Mouse (Mus musculus): Measurements from ENCODE around the gene Nr2e3. TPM values are rescaled to one million over a fixed set of nuclear protein-coding genes. Genes with fewer than 3 reads are reported as not detected.
"Not testable (repeated sequence)": the region's sequence is repeated elsewhere in the genome, so short reads cannot be mapped to it uniquely, and the experiment has no call there.

Nr2e3 gene
- total RNA-seq, 2 experiments from 2014 or later, result not detected

DNA sequence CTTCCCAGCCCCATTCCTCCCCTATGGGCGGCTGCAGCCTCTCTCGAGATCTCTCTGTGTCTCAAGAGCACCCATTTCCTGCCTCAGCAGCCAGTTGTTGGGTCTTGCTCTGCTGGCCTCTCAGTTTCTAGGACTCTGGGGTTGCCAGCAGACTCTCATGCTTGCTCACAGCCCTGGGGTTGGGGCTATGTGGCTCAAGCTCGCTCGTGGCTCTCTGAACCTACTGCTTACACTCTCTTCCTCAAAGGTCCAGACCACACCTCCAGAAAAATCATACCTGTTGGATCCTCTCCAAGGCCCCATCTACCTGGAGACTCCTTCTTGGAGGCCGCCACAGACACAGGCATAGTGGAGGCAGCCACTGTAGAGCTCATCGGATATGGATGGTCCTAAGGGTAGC lies 10.9 kb downstream of the Nr2e3 start:
- DNase-seq, result no peak

DNA sequence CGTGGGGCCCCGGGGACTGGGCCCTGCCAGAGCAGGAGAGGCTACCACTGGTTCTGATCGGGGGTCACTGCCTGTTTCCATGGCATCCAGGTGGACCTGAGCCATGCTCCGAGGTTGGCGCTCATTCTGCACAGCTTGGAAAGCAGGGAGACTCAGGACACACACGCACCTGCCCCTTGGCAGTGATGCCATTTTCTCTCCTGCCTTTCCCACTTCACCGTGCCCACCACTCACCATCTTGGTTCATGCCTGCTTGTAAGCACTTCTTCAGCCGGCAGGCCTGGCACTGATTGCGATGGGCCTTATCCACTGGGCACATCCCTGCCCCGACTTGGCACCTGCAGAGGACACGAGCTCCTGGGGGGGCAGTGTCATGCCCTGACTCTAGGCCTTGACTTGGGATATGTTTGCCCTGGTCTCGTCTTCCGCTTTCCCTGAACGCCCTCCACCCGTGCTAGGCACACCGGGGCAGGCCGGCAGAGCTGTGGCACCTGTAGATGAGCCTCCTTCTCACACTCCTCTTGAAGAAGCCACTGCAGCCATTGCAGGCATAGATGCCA lies 11.7 kb downstream of the Nr2e3 start:
- no peak for DNase-seq

GRCm38 (mm10) chr9:59948226-59948625 lies 12.2 kb downstream of the Nr2e3 start:
- DNase-seq, result no peak

DNA sequence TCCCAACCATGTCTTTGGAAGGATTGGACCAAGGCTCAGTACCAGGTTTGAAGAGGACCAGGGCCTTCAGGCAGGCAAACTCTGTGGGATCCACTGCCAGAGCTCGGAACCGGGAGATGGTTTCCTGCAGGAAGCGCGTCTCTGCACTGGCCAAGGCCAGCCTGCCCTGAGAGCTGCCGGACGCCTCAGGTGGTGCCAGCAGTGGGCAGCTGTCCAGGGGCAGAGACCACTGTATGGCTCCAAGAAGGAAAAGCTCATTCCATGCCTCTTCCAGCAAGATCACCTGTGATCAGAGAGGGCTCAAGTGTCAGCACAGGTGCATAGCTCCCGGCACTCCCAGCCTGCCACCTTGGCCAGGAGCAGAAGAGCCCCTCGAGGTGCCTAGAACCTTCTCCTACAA lies 13.2 kb downstream of the Nr2e3 start:
- DNase-seq, result no peak

- DNase-seq, result no peak
These were observed 15.2 kb downstream of the Nr2e3 start for GRCm38 (mm10) chr9:59945241-59945640.

DNA sequence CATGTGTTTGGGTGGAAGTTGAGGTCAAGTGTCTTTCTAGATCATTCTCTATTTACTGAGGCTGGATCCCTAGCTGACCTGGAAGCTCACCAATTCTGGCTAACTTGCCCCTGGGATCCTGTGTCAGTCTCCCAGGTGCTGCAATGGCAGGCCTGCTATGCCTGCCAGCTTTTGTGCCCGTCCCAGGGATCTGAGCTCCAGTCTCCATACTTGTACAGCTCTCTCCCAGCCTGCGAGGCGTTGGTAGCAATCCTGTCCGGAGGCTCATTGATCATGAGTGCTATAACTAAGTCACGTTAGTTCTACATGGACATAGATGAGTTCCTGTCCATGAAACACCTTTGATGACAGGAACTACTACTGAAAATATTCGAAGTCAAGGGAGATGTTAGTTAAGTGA lies 16.6 kb downstream of the Nr2e3 start:
- no peak for DNase-seq

- DNase-seq, result no peak
These were observed 17.9 kb downstream of the Nr2e3 start for GRCm38 (mm10) chr9:59942501-59943085.

GRCm38 (mm10) chr9:59941885-59942350 lies 18.5 kb downstream of the Nr2e3 start:
- DNase-seq, result no peak

- DNase-seq, result no peak
These were observed 19.3 kb downstream of the Nr2e3 start for GRCm38 (mm10) chr9:59940913-59941884.

DNA sequence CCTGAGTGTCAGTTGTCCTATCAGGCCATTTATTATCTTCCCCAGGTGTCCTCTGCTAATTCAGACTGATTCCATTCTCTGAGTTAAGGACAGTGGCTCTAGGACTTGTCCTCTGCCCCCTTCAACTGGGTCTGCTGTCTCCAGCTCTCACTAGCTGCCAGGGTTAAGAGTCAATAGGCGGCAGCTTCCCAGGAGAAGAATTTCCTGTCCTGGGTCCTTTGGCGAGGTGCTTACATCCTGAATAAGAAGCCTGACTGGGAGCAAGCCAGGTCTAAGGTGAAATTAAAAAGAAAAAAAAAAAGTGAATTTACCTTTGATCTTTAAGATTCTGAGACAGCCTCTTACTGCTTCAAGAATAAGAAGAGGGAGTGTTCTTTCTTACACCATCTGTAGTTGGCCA lies 20.8 kb downstream of the Nr2e3 start:
- no peak for DNase-seq

GRCm38 (mm10) chr9:59938529-59938928 lies 21.9 kb downstream of the Nr2e3 start:
- DNase-seq, result no peak

GRCm38 (mm10) chr9:59935866-59936265 lies 24.6 kb downstream of the Nr2e3 start:
- not testable (repeated sequence) for DNase-seq

- DNase-seq, result no peak
These were observed 30.2 kb downstream of the Nr2e3 start for GRCm38 (mm10) chr9:59930248-59930647.

DNA sequence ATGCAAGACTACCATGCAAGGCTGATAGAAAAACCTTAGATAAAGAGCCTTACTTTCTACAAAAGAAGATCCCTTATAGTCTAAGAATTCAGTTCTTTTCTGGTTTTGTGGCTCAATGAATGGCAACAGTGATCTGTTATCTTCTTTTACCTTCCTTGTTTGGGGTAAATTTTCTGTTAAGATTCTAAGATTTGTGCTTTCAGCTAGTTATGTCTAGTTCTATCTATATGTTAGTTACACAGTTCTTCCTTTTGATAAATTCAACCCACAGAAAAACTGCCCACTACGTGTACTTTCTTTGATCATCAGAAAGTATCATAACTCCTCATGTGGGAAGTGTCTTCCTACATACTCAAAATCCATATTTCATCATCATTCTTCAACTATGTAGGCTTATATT lies 45.7 kb downstream of the Nr2e3 start:
- DNase-seq, result no peak

- no peak for DNase-seq
These were observed 57.1 kb downstream of the Nr2e3 start for GRCm38 (mm10) chr9:59903382-59903781.

Other genes starting within 250 kb of the Nr2e3 start
- 10 to 100 TPM in 1 of 2 experiments, 1 to 10 TPM in 1; 9.7 to 11.5 TPM for gene Senp8, start 209.9 kb downstream of the Nr2e3 start, total RNA-seq (2021)
- gene Myo9a, start 209.8 kb downstream of the Nr2e3 start, total RNA-seq (2021), result 10 to 100 TPM; 65.4 to 72.9 TPM